Mouse (Mus musculus): ENCODE measurements around the gene Cyp4f39. TPM values are rescaled to one million over a fixed set of nuclear protein-coding genes. Genes with fewer than 3 reads are reported as not detected.

Cyp4f39 gene
- 0.06 and 0.08 TPM in 2 replicates for polyA plus RNA-seq (2012; rRNA removed)

GRCm38 (mm10) chr17:32452482-32452881 lies at the start of gene Cyp4f39:
Gene Cyp4f39 (plus strand): TSS chr17:32452723.

GRCm38 (mm10) chr17:32403417-32403816 lies 49.1 kb upstream of the Cyp4f39 start, which contains the start of gene Rasal3:
Gene Rasal3 (minus strand): TSS chr17:32403583.

GRCm38 (mm10) chr17:32424034-32424433 lies 28.5 kb upstream of the Cyp4f39 start, which contains the start of gene Pglyrp2:
Gene Pglyrp2 (minus strand): TSS chr17:32424167.

GRCm38 (mm10) chr17:32505851-32506728 lies 53.6 kb downstream of the Cyp4f39 start, which contains the start of gene Cyp4f17:
Gene Cyp4f17 (plus strand): TSS chr17:32506050.

GRCm38 (mm10) chr17:32536051-32536866 lies 83.7 kb downstream of the Cyp4f39 start, which contains the start of gene Cyp4f16:
Gene Cyp4f16 (plus strand): TSS chr17:32536558.

Other genes starting within 250 kb of the Cyp4f39 start
- gene Brd4, start 168.0 kb upstream of the Cyp4f39 start, polyA plus RNA-seq (2012; rRNA removed): 7.7 and 11.8 TPM in 2 replicates
- gene Akap8, start 131.5 kb upstream of the Cyp4f39 start, polyA plus RNA-seq (2012; rRNA removed): 19.0 and 21.5 TPM in 2 replicates
- 38.5 and 47.9 TPM in 2 replicates for gene Akap8l, start 102.1 kb upstream of the Cyp4f39 start, polyA plus RNA-seq (2012; rRNA removed)
- 5.8 and 7.8 TPM in 2 replicates for gene Wiz, start 63.3 kb upstream of the Cyp4f39 start, polyA plus RNA-seq (2012; rRNA removed)
- 3.6 and 4.2 TPM in 2 replicates for gene Rasal3, start 49.1 kb upstream of the Cyp4f39 start, polyA plus RNA-seq (2012; rRNA removed)
- gene Pglyrp2, start 28.6 kb upstream of the Cyp4f39 start, polyA plus RNA-seq (2012; rRNA removed): 22.9 and 24.4 TPM in 2 replicates
- gene Cyp4f17, start 53.3 kb downstream of the Cyp4f39 start, polyA plus RNA-seq (2012; rRNA removed): 3.5 and 4.0 TPM in 2 replicates
- gene Cyp4f16, start 83.8 kb downstream of the Cyp4f39 start, polyA plus RNA-seq (2012; rRNA removed): 5.0 and 5.4 TPM in 2 replicates
- not detected in 2 replicates for gene Cyp4f37, start 168.6 kb downstream of the Cyp4f39 start, polyA plus RNA-seq (2012; rRNA removed)
- not detected in 2 replicates for gene Cyp4f40, start 206.2 kb downstream of the Cyp4f39 start, polyA plus RNA-seq (2012; rRNA removed)
- 27.6 and 28.3 TPM in 2 replicates for gene Cyp4f15, start 232.9 kb downstream of the Cyp4f39 start, polyA plus RNA-seq (2012; rRNA removed)

Data from liver, embryonic 18 days (tissue).